Mouse (Mus musculus): ENCODE measurements at regions not wholly inside any gene's neighbourhood (a gene's known extent, or its start where the extent isn't known, plus 50 kb on each side); places are given as distances from the start of the nearest gene placed in this dataset.
"Not testable (repeated sequence)": the region's sequence is repeated elsewhere in the genome, so short reads cannot be mapped to it uniquely, and the experiment has no call there.

DNA sequence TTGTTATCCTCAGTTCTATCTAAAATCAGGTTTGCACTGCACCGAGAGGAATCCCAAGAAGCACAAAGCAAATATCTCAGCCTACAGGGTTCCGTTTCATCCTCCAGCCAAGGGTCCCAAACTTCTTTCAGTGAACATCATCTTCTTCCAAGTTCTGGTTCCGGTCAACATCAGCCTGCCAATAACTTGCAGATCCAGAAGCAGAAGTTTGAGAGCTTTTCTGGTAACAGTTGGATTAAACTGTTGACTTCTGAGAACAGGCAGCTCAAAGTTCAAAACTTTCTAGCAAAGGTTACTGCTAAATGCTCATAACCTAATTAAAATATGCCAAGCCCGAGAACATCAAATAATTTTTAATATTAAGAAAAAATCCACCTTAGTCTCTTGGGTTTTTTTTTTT is 237.0 kb upstream of the Gm37988 start:
- DNase-seq = no peak

DNA sequence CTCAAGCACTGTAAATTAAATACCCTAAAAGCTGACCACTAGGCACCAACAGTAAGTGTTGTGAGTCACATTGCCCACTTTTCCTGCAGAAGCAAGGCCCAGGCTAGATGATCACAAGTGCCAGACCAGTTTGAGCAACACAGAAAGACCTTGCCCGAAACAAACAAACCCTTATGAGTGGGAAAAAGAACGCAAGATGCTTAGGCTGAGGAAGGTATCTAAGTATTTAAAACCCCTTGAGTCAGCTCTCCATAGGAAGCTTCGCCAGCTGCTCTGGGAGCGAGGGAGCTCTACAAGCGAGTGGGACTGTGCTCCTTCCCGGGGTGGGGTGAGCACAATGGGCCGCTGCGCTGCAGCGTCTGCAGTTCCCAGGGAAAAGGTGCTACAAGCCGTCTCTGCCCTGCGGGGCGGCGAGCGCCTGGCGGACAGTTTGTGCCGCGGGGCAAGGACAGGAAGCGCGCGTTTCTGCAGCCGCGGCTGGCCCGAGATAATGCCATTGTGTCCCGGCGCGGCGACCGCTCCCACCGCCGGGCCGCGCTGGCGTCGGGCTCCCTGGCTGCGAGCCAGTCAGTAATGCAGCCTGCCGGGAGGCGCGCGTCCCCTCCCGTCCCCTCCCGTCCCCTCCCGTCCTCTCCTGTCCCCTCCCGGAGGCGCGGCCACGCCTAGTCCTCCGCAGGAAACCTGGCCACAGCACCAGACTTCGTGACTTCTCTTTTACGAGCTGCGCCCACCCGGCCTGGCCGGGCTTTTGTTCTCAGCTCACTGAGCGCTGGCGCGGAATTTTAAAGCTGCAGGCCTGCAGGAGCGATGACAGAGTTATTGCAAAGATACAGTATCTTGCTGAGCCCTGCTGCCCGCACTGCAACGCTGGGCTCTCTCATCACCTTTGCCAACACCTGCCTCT is 236.1 kb upstream of the Gm37988 start:
- peak; percentile 45 for DNase-seq

DNA sequence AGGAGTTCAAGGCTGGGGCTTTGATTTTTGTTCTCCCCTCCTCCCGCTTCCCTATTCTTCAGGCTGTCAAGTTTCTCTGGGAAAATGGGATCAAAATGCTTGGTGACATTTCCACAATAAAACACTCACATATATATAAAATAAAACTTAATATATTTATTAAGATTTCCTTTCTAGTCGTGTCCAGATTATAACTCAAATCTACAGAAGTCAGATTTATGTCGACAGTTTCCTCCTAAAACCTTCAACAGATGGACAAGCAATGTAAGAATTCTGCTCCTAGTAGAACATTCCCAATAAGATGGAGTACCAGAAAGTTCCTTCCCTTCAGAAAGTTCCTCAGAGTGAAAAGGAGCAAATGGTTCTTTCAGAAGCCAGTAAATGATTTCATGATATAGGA is 235.4 kb upstream of the Gm37988 start:
- DNase-seq = no peak

DNA sequence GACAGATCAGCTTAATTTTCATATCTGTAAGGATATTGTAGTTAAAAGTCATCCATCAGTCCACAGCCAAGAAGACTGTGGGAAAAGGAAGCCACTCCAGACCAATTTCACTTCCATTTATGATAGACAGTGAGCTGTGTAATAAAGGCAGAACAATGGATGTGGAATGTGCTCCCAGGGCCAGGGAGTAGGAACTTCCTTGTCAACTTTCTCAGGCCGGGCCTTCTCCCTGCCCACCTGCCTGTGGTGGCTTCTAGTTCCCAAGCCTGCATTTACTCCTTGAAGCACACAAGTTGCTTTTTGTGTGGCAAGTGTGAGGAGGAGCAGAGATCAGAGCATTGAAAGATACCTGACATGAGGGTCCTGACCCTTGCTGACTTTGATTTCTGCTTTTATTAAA is 233.6 kb upstream of the Gm37988 start:
- no peak for DNase-seq

DNA sequence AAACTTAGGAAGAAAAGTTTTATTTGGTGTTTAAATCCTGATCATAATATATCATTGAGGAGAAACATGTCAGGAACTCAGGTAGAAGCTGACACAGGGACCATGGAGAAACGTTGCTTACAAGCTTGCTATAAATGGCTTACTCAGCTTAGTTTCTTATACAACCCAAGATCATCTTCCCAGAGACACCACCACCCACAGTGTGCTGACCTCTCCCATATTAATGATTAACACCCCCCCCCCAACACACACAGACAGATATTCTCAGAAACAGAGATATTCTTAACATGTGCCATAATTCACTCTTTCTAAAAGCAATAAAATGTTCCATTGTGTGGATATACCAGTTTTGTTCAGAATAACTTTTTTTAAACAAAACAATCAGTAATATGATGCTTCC is 230.7 kb upstream of the Gm37988 start:
- DNase-seq = no peak

DNA sequence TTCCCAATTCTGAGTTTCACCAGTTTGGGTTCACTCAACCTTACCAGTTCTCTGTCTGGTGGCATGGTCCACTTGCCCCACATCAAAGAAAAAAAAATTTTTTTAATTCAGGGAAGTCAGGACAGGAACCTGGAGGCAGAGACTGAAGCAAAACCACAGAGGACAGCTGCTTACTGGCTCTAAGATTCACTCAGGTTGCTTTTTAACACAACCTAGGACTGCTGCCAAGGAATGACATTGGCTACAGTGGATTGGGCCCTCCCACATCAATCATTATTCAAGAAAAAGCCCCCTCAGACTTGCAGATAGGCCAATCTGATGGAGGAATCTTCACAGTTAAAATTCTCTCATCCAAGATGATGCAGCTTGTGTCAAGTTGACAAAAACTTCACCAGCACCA is 225.2 kb upstream of the Gm37988 start:
- no peak for DNase-seq

DNA sequence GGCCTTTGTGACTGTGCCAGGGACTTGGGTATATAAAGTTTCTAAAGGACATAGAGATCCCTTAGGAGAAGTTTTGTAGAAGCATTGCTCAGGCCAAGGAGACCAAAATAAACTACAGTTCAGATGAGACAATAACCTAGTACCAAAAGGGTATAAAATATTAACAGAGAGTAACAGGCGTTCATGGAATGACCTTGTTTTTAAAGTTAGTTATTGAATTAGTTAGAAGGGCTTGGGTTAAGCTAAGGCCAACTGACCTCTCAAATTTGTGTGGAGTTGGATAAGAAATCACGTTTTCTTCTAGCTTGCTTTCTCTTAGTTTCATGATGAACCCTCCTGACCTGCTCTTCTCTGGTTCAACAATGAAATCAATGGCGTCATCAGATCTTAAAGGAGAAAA is 209.8 kb upstream of the Gm37988 start:
- no peak for DNase-seq

DNA sequence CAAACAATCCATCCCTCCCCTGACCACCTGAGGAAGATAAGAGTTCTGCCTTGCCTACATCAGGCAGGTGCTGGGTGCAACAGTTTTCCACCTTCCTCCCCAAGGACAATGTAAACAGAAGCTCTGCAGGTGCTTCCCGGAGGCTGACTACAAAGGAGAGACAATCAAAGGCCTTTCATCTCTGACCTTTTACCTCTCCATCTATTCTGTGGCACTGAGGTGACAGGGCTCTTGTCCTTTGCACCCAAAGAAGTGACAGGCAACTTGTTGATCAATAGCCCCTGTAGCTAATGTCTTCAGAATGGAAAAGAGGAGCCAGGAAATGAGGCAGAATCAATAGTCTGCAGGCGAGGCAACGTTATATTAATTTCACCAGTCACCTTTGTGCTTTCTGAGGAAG is 209.3 kb upstream of the Gm37988 start:
- DNase-seq = no peak

DNA sequence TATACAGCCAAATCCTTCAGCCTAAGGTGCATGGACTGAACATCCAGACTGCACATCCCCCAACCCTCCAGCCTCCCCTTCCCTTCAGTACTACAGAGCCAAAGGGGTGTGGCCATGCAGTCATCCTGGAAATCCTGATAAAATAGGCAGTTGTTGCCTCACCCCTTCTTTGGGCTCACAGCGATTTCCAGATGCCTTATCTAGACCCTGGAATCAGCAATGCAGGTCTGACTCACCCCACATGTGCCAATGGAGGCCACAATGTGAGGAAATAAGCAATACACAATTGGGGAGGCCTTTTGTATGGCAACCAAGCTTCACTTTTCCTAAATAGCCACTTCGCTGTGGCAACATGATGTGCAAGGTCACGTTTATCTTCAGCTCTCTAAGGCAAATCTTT is 205.3 kb upstream of the Gm37988 start:
- no peak for DNase-seq

DNA sequence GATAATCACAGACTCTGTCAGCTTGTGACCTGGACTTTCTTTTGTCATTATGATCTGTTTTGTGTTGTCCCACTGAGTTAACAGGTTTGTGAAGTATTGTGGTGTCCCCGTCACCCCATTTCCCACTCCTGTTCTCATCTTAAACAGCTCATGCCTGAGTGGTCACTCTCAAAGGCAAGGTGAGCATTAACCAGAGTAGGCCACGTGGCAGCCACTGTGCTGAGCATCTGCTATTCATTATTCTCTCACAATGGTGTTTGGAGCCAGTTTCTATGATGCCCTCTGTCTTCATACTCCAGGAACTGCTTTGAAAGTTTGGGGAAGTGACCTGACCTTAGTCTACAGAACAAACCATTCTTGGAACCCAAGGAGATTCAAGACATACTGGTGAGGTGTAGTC is 198.9 kb upstream of the Gm37988 start:
- DNase-seq = no peak

DNA sequence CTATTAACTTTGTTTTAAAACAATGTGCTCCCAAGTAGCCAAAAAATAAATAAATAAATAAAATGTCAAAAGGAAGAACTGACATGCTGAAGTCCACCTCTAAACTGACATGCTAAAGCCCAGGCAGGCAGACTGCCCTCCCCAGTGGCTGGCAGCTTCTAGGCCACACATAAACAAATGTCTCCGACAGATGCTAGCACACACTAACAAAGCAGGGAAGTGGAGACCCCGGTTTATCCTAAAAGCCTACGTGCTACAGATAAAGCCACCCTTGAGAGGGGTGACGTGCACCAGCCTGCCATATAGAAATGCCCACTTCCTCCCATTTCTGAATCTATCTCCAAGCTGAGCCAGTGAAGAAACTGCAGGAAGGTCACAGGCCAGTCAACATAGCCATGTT is 194.4 kb upstream of the Gm37988 start:
- no peak for DNase-seq

DNA sequence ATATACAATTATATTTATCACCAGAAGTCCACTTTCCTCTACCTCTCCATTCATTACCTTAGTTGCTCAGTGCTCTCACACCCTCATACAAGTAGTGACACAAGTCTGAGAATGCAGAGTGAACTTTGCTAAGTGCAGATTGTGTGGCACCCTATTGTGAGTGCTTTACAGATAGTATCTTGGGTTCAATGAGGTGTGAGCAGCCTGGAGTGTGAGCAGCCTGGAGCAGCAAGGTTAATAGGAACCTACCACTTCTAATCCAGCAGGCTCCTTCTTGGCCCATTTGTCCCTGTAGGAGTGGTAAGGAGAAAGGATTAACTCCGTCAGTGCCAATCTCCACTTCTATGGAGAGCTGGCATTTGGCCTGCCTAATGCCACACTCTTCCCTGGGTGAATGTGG is 192.4 kb upstream of the Gm37988 start:
- no peak for DNase-seq

DNA sequence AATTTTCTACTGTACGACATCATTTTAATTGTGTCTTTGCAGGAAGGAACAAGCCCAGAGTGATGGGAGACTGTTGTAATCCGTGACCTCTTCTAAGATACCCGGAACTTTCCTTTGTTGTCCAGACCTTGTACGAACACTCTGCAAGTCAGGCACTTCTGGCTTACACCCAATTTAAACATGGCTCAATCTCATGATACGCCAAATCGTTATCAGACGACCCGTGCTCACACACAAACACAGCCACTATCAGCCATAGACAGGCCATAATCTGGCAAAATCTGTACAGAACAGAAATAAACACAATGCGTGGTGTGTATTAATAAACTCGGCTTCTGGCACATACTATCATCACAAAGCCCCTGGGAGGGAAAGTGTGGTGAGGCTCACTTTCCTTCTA is 190.2 kb upstream of the Gm37988 start:
- DNase-seq = no peak

DNA sequence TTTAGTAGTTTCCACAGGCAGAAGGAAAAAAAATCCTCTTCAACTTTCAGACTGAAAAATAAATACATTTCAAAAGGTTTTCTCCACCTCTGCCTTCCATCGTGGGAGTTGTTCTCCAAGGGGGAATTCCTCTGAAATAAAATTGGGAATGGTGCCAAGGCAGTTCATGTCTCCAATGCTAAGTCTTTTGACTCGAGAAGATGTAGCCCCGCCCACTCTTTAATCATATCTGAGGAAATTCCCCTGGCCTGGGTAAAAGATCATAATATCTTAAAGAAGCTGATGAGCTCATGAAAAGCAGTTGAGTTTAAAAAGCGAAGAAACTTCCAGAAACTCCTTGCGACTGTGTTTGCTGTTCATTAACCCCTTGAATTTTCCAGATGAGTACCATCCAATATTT is 185.3 kb upstream of the Gm37988 start:
- no peak for DNase-seq

DNA sequence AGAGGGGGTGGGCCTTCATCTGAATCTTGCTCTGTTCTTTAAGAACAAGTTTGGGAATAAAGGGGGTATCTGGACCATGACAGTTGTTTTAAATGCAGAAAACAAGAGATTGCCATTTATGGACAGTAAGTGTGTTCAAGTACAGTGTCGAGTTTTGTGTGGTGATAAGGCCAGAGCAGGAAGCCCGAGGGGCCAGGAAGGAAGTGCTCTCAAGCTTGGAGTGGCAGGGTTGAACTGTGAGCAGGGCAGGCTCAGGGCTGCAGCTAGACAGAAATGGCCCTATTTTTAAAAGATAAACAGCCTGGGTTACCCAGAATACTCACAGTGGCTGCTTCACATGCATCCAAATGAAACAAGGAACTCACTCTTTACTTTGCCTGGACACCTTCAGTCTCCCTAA is 184.4 kb upstream of the Gm37988 start:
- DNase-seq = no peak

DNA sequence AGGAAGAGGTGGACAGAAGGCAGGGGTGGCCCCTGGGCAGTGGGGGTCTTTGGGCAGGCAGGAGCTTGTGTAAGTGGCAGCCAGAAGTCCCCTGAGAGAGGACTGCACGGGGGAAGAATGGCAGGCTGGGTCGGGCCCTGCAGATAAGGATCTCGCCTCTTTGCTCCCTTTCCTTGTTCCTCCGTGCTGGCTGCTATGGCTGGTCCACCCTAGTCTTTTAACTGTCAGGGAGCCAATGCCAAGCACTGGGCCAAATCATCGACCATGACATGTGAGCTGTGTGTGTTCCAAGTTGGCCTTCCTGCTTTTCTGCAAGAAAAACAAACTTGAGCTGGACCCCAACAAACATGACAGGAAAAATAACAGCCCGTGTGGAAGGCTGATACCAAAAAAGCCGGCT is 153.8 kb upstream of the Gm37988 start:
- no peak for DNase-seq

DNA sequence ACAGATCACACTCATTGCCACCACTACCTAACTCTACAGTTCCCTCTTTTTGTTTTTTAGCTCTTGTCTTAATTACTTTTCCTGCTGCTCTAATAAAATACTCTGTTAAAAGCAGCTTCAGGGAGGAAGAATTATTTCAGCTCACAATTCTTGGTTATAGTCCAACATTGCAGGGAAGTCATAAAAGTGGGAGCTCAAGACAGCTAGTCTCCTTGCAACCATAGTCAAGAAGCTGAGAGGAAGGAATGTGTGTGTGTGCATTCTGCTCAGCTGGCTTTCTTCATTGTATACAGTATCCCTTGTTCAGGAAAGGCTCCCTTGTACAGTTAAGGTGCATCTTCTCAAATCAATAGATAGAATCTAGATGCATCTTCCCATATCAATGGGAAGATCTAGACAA is 152.4 kb upstream of the Gm37988 start:
- no peak for DNase-seq

DNA sequence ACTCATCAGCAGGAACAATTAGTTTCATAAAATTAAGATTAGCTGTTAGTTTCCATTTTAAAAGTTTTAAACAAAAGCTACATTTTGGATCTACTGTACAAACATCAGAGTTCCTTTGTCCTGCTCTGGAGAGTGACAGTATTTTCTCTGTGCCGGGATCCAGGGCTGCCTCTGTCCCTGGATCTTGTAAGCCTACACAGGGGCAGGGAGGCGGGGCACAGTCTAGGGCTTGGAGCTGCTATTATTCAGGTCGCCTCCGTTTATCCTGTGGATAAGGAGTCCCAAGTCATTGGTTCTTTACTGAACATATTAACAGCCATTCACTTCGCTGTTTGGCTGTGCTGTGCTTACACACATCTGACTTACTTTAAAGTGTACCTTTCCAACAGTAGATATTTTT is 150.8 kb upstream of the Gm37988 start:
- no peak for DNase-seq

DNA sequence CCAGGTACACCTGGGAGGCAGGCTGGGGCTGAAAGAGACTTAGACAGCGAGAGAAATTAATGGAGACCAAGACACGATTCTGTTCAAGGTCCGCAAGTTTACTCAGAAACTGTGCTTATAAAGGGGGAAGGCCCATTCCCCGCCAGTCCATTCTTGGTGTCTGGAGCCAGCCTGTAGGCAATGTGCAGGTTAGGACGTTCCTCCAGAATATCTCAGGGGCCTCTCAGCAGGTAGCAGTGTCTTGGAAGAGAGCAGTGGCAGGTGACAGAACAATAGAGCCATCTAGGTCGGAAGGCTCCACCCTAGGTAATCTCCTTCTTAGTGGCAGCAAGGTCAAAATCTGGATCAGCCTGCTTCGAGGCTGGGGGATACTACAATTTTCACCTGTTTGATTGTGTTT is 147.6 kb upstream of the Gm37988 start:
- DNase-seq = not testable (repeated sequence)

DNA sequence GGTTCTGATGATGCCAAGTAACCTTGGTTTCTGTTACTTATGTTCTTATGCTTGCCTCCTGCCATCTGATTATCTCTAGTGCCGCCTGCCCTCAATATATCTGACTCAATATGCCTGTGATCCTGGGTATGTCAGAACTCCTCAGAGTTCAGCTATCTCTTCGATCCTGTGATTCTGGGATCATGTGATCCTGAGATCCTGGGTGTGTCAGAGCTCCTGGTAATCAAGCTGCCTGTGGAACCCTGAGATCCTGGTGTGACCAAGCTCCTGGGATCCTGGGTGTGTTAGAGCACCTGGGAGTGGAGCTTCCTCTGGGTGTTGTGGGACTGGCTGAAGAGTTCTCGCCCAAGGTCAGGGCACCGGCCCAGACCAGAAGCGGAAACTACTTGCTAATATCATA is 147.1 kb upstream of the Gm37988 start:
- not testable (repeated sequence) for DNase-seq

DNA sequence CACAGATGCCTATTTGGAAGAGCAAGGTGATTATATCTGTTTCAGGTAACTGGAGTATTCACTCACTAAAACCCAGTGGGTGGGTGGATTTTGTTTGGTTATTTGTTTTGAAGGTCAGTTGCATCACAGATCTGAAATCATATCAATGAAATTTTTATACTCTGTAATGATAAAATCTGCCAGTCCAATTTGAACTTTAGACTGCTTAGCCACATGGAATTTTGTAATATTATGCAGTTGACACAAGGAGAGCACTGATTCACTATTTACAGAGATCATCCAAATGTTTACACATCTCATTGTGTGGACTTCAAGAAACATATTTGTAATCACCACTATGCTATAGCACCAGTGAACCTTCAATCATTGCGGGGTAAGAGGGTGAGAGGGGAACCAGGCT is 145.9 kb upstream of the Gm37988 start:
- DNase-seq = no peak

DNA sequence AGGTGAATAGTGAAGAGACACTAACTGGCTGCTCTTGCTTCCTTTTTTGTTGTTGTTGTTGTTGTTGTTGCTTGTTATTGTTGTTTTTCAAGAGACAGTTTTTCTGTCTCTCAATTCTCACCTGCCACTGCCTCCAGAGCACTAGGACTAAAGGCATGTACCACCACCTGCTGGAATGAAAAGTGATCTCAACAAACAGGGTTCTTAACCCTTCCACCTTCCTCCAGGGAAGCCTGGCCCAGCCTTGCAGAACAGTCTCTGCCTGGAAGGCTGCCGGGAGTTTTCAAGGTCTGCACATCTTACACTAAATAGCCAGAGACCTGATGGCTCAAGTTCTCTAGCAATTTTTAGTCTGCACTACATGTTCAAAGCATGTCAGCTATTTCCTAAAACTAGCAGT is 138.0 kb upstream of the Gm37988 start:
- no peak for DNase-seq

DNA sequence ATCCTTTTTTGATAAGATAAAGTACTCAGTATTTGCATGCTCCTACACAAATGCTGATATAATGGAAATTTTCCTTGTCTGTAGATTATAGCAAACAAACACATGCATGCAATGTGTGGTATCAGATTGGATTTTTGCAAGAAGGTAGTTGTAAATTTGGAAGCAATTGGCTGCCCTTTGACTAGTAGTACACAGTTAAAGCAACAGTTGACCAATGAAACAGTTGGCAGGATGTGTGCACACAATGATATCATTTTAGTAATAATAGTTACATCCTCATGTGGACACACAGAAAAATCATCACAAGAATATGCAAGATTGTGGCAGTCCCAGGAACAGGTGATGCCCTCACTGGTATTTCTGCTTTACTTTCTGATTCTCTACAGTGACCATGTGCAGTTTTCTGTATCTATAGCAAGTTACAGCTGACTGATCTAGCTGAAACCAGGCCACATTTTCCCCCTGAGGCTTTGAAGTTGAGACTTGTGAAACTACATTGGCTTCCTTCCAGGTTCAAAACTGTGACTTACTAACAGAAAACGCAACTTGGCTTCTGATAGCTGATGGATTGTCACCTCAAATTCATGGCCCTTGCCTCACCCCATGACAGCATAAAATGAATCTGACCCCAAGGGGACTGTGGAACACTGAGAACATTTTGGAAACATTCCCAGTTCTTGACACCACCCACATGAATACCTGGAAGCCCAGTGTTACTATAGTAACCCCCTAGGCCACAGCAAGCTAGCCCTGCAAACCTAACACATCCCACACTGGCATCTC is 136.3 kb upstream of the Gm37988 start:
- no peak for DNase-seq

DNA sequence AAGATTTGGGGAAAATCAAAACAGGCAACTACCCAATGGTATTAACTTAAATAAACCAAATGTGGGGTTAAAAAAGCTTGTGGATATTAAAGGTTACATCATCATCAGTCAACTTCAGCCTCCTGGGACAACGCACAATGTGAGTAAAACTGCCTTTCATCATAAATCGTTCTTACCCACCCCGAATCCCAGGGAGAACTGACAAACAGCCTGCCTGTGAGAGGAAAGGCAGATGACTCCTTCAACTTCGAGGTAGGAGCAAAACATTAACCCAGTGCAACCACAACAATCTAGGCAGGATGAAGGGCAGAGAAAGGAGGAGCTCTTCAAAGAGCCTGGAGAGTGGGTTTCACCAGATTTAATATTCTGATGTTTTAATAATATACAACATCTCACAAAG is 135.3 kb upstream of the Gm37988 start:
- DNase-seq = no peak

DNA sequence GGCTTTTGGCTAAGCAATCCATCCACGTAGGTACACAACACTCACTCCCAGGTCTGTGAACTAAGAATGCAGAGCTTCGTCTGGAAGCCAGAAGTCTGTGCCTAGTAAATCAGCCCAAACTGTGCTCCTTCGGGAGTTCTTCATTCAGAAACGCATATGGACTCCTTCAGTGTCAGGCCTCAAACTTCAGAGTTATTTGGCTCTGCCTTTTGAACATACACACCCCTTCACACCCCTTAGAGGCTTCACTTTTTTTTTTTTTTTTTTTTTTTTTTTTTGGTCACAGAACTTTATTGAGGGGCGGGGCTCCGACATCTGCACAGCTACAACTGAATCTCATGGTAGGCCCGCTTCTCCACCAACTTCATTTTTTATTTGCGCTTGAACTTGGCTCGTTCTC is 120.1 kb upstream of the Gm37988 start:
- DNase-seq = no peak
